Mouse (Mus musculus): Measurements from ENCODE around the gene Rwdd3. TPM values are rescaled to one million over a fixed set of nuclear protein-coding genes. Genes with fewer than 3 reads are reported as not detected.

The Rwdd3 gene
- 7.0 TPM for polyA plus RNA-seq (2015; fragmentation: Illumina TruSeq; extraction: RNeasy Lipid Tissue Mini Kit (QIAGEN cat#74804); ENCODE audit: insufficient read depth, low replicate concordance)

DNA sequence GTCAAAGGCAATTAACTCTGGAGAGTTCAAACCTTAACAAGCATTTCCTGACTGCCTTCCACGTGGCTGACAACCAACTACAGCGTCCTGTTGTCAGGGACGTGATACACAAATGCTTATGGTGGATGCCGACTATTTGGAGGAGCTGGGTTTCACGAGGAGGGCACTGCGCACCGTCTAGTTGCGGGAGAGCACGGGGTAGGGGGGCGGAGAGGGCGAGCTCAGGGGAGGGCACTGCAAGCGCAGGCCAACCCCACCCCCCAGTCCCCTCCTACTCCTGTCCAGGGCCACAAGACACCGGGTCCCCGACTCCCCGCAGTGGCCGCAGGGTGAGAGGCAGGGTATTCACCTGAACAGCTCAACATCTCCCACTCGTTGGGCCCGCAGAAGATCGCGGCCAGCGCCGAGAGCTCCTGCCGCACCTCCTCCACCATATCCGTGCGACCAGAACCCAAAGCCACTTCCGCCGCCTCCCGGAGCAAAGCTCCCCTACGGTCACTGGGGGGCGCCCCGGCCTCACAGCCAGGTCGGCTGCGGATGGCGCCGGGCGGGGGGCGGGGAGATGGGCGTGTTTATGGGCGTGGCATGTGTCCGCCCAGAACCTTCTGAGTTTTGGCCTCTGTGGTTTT lies at the start of gene Rwdd3:
Rwdd3 (minus strand) TSS at position 453 of the 629 bp plus-strand sequence.

Other genes starting within 250 kb of the Rwdd3 start
- gene Tmem56, start 111.4 kb upstream of the Rwdd3 start, polyA plus RNA-seq (2015; fragmentation: Illumina TruSeq; extraction: RNeasy Lipid Tissue Mini Kit (QIAGEN cat#74804); ENCODE audit: insufficient read depth, low replicate concordance) = 1.0 TPM
- gene Alg14, start 120.1 kb upstream of the Rwdd3 start, polyA plus RNA-seq (2015; fragmentation: Illumina TruSeq; extraction: RNeasy Lipid Tissue Mini Kit (QIAGEN cat#74804); ENCODE audit: insufficient read depth, low replicate concordance) = 17.5 TPM